Mouse (Mus musculus): ENCODE results near the gene Zfp811. TPM values are rescaled to one million over a fixed set of nuclear protein-coding genes. Genes with fewer than 3 reads are reported as not detected.

Zfp811 gene
- 0.10 and 0.17 TPM in 2 replicates for polyA plus RNA-seq (2012; rRNA removed)

GRCm38 (mm10) chr17:32809544-32810374 lies at the start of gene Zfp811:
Zfp811 (minus strand) TSS chr17:32809931.

GRCm38 (mm10) chr17:32829540-32830417 lies 20.0 kb upstream of the Zfp811 start, which contains the start of gene Zfp799:
Zfp799 (minus strand) TSS chr17:32830261.

GRCm38 (mm10) chr17:32788094-32788559 lies 21.6 kb downstream of the Zfp811 start, which contains the start of gene Zfp871:
Zfp871 (minus strand) TSS chr17:32788287.

Other genes with a start within 250 kb of the Zfp811 start
- gene Cyp4f37, start 188.6 kb downstream of the Zfp811 start, polyA plus RNA-seq (2012; rRNA removed) = not detected in 2 replicates
- gene Cyp4f40, start 151.0 kb downstream of the Zfp811 start, polyA plus RNA-seq (2012; rRNA removed) = not detected in 2 replicates
- gene Cyp4f15, start 124.3 kb downstream of the Zfp811 start, polyA plus RNA-seq (2012; rRNA removed) = 27.6 and 28.3 TPM in 2 replicates
- 6.3 and 7.3 TPM in 2 replicates for gene Zfp871, start 21.6 kb downstream of the Zfp811 start, polyA plus RNA-seq (2012; rRNA removed)
- gene Zfp799, start 20.3 kb upstream of the Zfp811 start, polyA plus RNA-seq (2012; rRNA removed) = 1.2 and 1.3 TPM in 2 replicates
- 1.4 and 1.5 TPM in 2 replicates for gene Zfp870, start 81.7 kb upstream of the Zfp811 start, polyA plus RNA-seq (2012; rRNA removed)
- 0.07 and 0.25 TPM in 2 replicates for gene Cyp4f14, start 107.4 kb upstream of the Zfp811 start, polyA plus RNA-seq (2012; rRNA removed)
- gene Cyp4f13, start 137.5 kb upstream of the Zfp811 start, polyA plus RNA-seq (2012; rRNA removed) = 33.8 and 34.4 TPM in 2 replicates
- 1.6 and 1.8 TPM in 2 replicates for gene Zfp472, start 155.9 kb upstream of the Zfp811 start, polyA plus RNA-seq (2012; rRNA removed)
- gene Zfp952, start 183.2 kb upstream of the Zfp811 start, polyA plus RNA-seq (2012; rRNA removed) = 1.9 TPM in 2 replicates
- gene Zfp763, start 223.5 kb upstream of the Zfp811 start, polyA plus RNA-seq (2012; rRNA removed) = 0.87 and 0.97 TPM in 2 replicates

Data from liver, embryonic 18 days (tissue).